Mouse (Mus musculus): ENCODE data around the gene Foxn4. TPM values are rescaled to one million over a fixed set of nuclear protein-coding genes. Genes with fewer than 3 reads are reported as not detected.

Foxn4 gene
- polyA plus RNA-seq, 2 experiments, result 0.09 TPM; not detected in 1

GRCm38 (mm10) chr5:114303166-114303565 lies 29.6 kb upstream of the Foxn4 start:
- H3K4me3 ChIP-seq (replicated peaks; ENCODE audit: low read length), result no peak overlapping the region
- no peaks in the 10 kb centered on the region for H3K9me3 ChIP-seq (ENCODE audit: control insufficient read depth, low read length)
- WGBS, result 81% methylated on average over 6 of the region's 6 CpGs
- H3K4me1 ChIP-seq (ENCODE audit: control insufficient read depth, insufficient read depth, low read length), result 0 out of 2 replicates have a peak, but pooled peaks cover 3% of the 10 kb centered on the region
- no peak overlapping the region for H3K9ac ChIP-seq (ENCODE audit: low read depth, low read length, severe bottlenecking)
- ATAC-seq (ENCODE audit: low FRiP score, low read depth), result no peak
- no peak overlapping the region for H3K4me2 ChIP-seq (replicated peaks; ENCODE audit: low read depth, low read length, severe bottlenecking)
- DNase-seq (ENCODE audit: low spot score), result no peak
- TF ChIP-seq POLR2A (IDR thresholded peaks at IDR 0.05; ENCODE audit: borderline replicate concordance, extremely low read depth, insufficient read depth, insufficient read length), result no peak
- no peaks in the 10 kb centered on the region for H3K36me3 ChIP-seq (ENCODE audit: control insufficient read depth, insufficient read depth, low read length)
- no peak overlapping the region for H3K27ac ChIP-seq (replicated peaks; ENCODE audit: low read depth, low read length)
- H3K27me3 ChIP-seq (ENCODE audit: control insufficient read depth, insufficient read depth, low read length), result no peaks in the 10 kb centered on the region

- ATAC-seq (ENCODE audit: low FRiP score, low read depth) (no peak), DNase-seq (ENCODE audit: low spot score) (no peak)
- Histone ChIP-seq H3K27ac (replicated peaks; ENCODE audit: low read depth, low read length) (no peak overlapping the region), H3K4me3 (replicated peaks; ENCODE audit: low read length) (no peak overlapping the region), H3K9me3 (ENCODE audit: control insufficient read depth, low read length) (no peaks in the 10 kb centered on the region), H3K27me3 (ENCODE audit: control insufficient read depth, insufficient read depth, low read length) (no peaks in the 10 kb centered on the region), H3K9ac (ENCODE audit: low read depth, low read length, severe bottlenecking) (no peak overlapping the region), H3K4me2 (replicated peaks; ENCODE audit: low read depth, low read length, severe bottlenecking) (no peak overlapping the region), H3K36me3 (ENCODE audit: control insufficient read depth, insufficient read depth, low read length) (no peaks in the 10 kb centered on the region), H3K4me1 (ENCODE audit: control insufficient read depth, insufficient read depth, low read length) (peaks cover 3% of the 10 kb centered on the region; the same call in 1 of the 2 replicates)
- TF ChIP-seq POLR2A (IDR thresholded peaks at IDR 0.05; ENCODE audit: borderline replicate concordance, extremely low read depth, insufficient read depth, insufficient read length), result no peak
- 85% methylated on average over 24 of the region's 24 CpGs for WGBS
These were observed 26.4 kb upstream of the Foxn4 start for GRCm38 (mm10) chr5:114299883-114300610.

DNA sequence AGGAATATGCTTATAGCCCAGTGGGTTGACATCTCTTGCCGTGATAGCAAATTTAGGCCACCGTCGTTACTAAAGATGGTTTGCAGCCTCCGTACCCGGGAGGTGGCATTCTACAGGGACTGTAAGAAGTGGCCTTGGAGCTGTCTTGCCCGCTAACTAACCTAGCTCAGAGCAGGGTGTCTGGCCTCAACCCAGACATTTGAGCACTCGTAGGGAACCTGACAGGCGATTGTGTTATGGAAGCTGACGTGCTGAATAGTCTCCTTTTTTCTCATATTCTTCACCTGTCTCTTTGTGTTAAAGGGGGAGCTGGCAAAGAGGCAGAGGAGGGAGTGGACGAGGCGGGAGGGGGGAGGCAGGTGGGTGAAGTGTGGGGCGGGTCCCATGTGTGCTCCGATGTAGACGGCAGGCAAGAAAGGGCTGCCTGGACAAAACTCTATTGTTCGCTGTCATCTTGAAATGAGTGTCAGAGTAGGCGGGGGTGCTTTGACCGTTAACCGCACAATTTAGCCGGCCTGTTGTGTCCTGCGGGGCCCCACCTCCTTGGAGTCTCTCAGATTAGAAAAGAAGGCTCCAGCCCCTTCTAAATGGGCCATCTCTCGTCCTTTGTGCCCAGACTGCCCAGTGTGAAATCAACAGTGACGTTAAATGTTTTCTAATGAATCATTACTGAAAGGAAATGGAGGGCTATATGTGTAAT lies 25.7 kb upstream of the Foxn4 start:
- Histone ChIP-seq H3K4me2 (replicated peaks; ENCODE audit: low read depth, low read length, severe bottlenecking) (no peak overlapping the region), H3K27ac (replicated peaks; ENCODE audit: low read depth, low read length) (no peak overlapping the region), H3K9me3 (ENCODE audit: control insufficient read depth, low read length) (no peaks in the 10 kb centered on the region), H3K9ac (ENCODE audit: low read depth, low read length, severe bottlenecking) (no peak overlapping the region), H3K4me1 (ENCODE audit: control insufficient read depth, insufficient read depth, low read length) (peaks cover 3% of the 10 kb centered on the region; the same call in 1 of the 2 replicates), H3K4me3 (replicated peaks; ENCODE audit: low read length) (no peak overlapping the region), H3K36me3 (ENCODE audit: control insufficient read depth, insufficient read depth, low read length) (no peaks in the 10 kb centered on the region), H3K27me3 (ENCODE audit: control insufficient read depth, insufficient read depth, low read length) (no peaks in the 10 kb centered on the region)
- 63% methylated on average over 22 of the region's 22 CpGs for WGBS
- TF ChIP-seq POLR2A (IDR thresholded peaks at IDR 0.05; ENCODE audit: borderline replicate concordance, extremely low read depth, insufficient read depth, insufficient read length), result no peak
- no peak for ATAC-seq (ENCODE audit: low FRiP score, low read depth)
- DNase-seq (ENCODE audit: low spot score), result no peak

GRCm38 (mm10) chr5:114298212-114298894 lies 24.7 kb upstream of the Foxn4 start:
- no peak for TF ChIP-seq POLR2A (IDR thresholded peaks at IDR 0.05; ENCODE audit: borderline replicate concordance, extremely low read depth, insufficient read depth, insufficient read length)
- 41% methylated on average over 18 of the region's 18 CpGs for WGBS
- ATAC-seq (ENCODE audit: low FRiP score, low read depth), result no peak
- Histone ChIP-seq H3K9ac (ENCODE audit: low read depth, low read length, severe bottlenecking) (no peak overlapping the region), H3K9me3 (ENCODE audit: control insufficient read depth, low read length) (no peaks in the 10 kb centered on the region), H3K4me1 (ENCODE audit: control insufficient read depth, insufficient read depth, low read length) (peaks cover 3% of the 10 kb centered on the region; the same call in 1 of the 2 replicates), H3K27me3 (ENCODE audit: control insufficient read depth, insufficient read depth, low read length) (no peaks in the 10 kb centered on the region), H3K4me2 (replicated peaks; ENCODE audit: low read depth, low read length, severe bottlenecking) (no peak overlapping the region), H3K4me3 (replicated peaks; ENCODE audit: low read length) (no peak overlapping the region), H3K36me3 (ENCODE audit: control insufficient read depth, insufficient read depth, low read length) (no peaks in the 10 kb centered on the region), H3K27ac (replicated peaks; ENCODE audit: low read depth, low read length) (no peak overlapping the region)
- DNase-seq (ENCODE audit: low spot score), result peak; percentile 53
